Mouse (Mus musculus): ENCODE results near the gene Selenos.

DNA sequence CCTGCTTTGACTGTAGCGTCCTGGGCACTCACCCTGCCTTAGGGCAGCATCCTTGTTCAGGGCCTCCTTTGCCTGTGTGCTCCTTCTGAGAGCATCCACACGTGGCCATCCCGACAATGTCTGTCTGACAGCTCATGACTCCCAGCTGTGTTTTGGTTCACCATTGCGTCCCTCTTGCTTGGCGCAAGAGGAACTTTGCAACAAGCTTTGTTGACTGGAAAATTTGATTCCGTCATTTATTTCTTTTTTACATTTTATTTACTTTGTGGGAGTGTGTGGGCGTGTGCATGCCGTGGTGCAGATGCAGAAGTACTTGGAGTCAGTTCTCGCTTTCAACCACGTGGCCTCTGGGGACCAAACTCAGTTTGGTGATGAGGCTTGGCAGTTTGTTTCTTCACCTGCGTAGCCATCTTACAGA is 45.1 kb downstream of the Selenos start:
- TF ChIP-seq ZNF384 (IDR thresholded peaks at IDR 0.05; ENCODE audit: low read depth, low read length), result no peak
- no peak for TF ChIP-seq RCOR1 (IDR thresholded peaks at IDR 0.05; ENCODE audit: low read depth, low read length)
- TF ChIP-seq ZKSCAN1 (IDR thresholded peaks at IDR 0.05; ENCODE audit: low read depth, low read length), result no peak
- TF ChIP-seq EP300 (IDR thresholded peaks at IDR 0.05; ENCODE audit: low read depth in 1 of 2, low read length in 2 of 2), result no peak
- no peak for TF ChIP-seq POLR2A (IDR thresholded peaks at IDR 0.05; ENCODE audit: control insufficient read depth in 1 of 2, insufficient read depth in 1 of 2, low read depth in 1 of 2, low read length in 2 of 2, poor library complexity in 1 of 2)
- no peak for TF ChIP-seq MAFK (IDR thresholded peaks at IDR 0.05; ENCODE audit: borderline replicate concordance, low read depth, low read length)
- TF ChIP-seq CTCF (IDR thresholded peaks at IDR 0.05 in 2 of 3, conservative IDR thresholded peaks at IDR 0.05 in 1 of 3; ENCODE audit: control insufficient read depth in 1 of 3, insufficient read depth in 1 of 3, low read depth in 2 of 3, low read length in 3 of 3, poor library complexity in 1 of 3, severe bottlenecking in 1 of 3), result no peak
- TF ChIP-seq USF1 (IDR thresholded peaks at IDR 0.05; ENCODE audit: low read depth, low read length), result no peak
- no peak for TF ChIP-seq HCFC1 (IDR thresholded peaks at IDR 0.05; ENCODE audit: low read depth, low read length)
- TF ChIP-seq TCF12 (IDR thresholded peaks at IDR 0.05; ENCODE audit: low read depth, low read length), result no peak
- TF ChIP-seq BHLHE40 (IDR thresholded peaks at IDR 0.05; ENCODE audit: borderline replicate concordance, low read depth, low read length), result no peak
- TF ChIP-seq CHD1 (IDR thresholded peaks at IDR 0.05; ENCODE audit: low read depth, low read length), result no peak
- no peak for TF ChIP-seq GATA1 (IDR thresholded peaks at IDR 0.05; ENCODE audit: low read depth, low read length)
